Mouse (Mus musculus): ENCODE measurements at regions not wholly inside any gene's neighbourhood (a gene's known extent, or its start where the extent isn't known, plus 50 kb on each side); places are given as distances from the start of the nearest gene placed in this dataset.

DNA sequence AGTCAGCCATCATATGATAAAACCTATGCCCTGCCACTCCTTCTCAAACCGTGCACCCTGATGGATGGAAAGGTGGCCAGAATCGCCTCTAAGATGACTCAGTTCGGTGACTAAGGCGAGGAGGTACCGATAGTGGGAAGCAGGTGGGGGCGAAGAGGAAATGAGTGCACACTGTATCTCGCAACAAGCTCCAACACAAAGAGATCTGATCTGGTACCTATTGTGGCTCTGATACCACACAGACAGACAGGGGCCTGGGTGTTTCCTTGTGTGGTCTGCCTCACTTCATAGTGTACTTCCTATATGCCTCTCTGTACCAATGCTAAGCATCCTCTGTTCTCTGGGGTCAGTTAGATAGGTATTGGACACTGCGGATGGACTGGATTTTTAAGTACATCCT lies 178.0 kb upstream of the Lpp start:
- DNase-seq (ENCODE audit: low read depth, low spot score), result no peak

DNA sequence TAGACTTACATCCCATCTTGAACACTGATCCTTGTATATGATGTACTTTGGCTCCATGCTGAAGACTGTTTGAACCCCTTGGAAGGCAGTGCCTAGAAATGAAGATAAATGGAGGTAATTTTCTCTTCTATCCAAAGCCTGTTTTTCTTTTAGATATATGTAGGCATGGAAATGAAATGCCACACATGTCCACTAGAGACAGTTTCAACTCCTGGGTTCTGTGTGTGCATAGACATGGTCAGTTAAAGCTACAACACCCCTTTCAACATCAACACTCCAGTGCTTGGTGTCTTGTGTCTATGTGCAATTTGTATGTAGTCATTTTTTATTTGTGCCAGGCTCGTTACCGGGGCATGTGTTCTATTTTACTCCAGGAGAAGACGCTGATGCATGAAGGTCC lies 179.7 kb upstream of the Lpp start:
- DNase-seq (ENCODE audit: low read depth, low spot score), result no peak

DNA sequence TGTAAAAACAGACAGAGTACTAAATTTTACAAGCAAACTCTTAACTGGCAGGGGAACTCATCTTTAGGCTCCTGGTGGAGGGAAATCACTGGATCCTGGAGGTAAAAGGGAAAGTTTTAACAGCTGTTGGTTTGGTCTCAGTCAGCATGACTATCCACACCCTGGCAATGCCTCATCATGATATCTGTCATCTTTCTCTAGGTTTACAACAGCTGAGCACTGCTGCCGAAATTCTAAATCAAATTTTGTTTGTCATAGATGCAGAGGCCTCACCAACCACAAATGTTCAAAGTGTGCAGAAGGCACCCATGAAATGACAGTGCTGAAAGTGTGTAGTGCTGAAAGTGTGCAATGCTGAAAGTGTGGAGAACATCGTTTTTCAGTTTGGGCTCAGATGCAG lies 180.6 kb upstream of the Lpp start:
- DNase-seq (ENCODE audit: low read depth, low spot score), result no peak

DNA sequence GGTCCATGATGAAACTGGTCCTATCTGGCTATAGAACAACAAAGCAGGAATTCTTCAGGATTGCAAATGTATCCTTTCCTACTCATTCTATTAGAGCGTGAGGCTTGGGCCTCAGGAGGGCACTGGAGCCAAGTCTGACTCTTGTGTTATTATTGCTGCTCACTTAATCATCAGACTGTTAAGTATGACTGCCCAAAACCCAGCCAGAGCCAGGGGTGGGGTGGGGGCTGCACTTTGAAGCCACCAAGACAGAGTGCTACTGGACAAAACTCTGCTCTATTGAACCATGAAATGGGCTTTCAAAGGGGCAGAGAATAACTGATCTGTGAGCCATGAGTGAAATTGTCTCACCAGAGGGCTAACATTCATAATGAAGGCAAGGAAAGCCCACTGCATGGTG lies 181.7 kb upstream of the Lpp start:
- DNase-seq (ENCODE audit: low read depth, low spot score), result no peak

DNA sequence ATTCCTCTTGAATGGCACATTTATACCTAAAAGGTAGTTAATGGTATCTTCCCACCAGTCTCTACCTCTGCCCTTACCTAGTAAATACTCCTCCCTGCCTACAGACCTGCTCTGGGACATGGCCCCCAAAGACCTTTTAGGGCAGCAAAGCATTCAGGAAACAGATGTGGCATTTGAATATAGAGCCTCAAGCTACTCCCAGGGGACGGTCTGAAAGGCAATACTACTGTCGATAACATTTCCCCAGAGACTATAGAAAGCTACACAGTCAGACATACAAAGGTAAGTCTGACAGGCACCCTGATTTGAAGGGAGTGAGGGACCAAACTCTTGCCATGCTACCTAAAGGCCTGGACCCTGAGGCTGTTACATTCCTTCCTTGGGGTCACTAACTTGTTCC lies 184.4 kb upstream of the Lpp start:
- no peak for DNase-seq (ENCODE audit: low read depth, low spot score)

DNA sequence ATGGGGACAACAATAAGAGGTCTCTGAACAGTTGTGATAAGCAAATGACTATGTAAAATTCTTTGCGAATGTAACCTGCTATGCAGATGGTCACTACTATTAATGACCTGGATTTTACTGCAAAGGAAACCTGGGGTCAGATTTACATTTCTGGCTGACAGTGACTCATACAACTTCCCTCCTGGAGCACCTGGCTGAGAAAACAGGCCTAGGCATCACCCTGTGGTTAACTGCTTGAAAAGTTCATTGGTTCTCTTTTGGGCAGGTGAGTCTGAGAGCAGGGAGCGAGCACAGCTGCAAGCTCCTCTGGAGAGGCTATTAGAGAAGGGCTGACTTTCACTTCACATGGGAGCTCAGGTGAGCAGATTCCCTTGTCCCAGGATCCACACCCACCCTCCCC lies 185.2 kb upstream of the Lpp start:
- no peak for DNase-seq (ENCODE audit: low read depth, low spot score)

DNA sequence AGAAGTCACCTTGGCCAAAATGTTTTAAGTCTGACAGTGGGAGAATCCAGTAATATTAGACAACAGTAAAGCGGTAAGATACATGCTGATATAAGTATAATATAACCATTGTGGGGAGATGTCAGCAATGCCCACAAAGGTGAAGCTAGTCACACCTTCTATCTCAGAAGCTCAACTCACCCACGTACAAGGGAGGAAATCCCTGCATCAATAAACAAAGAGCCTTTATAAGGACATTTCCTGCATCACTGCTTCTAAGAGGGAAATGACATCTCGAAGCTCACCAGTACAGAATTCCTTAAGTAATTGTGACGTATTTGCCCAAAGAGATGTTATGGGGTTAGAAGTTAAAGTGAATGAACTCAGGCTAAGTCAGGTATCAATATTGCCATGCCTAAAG lies 186.3 kb upstream of the Lpp start:
- DNase-seq (ENCODE audit: low read depth, low spot score), result no peak

DNA sequence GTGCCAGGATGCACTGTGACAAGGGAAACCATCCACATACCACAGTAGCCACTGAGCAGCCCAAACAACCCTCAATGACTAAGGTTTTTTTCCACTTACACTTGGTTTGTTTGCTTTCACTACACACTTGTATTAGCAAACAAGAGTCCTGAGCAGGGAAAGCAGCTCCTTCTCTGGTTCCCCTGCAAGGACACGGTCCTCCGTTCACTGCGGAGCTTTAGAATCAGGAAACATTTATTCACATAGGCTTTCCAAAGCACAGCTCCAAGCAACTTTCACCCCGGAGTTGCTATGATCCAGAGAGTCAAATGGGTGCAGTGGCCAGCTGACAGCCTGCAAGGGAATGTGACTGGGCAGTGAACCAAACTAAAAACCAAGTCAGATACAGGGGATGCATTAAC lies 186.8 kb upstream of the Lpp start:
- no peak for DNase-seq (ENCODE audit: low read depth, low spot score)

DNA sequence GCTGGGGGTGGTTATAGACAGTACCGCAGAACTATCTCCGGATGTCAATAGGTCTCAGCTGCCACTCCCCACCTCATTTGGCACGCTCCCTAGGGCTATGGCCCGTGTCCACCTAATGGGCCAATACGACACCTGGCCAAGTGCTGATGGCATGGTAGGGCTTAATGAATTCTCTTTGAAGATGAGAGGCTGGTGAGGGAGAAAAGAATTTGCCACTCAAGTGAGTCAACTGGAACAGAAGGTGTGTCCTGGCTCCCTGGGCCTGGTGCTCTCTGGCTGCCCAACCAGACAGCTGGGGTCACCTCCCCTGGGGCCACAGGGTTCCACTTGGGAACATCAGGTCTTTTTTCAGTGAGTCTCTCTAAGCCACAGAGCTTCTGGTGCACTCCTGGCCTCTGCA lies 187.7 kb upstream of the Lpp start:
- peak; percentile 20 for DNase-seq (ENCODE audit: low read depth, low spot score)

DNA sequence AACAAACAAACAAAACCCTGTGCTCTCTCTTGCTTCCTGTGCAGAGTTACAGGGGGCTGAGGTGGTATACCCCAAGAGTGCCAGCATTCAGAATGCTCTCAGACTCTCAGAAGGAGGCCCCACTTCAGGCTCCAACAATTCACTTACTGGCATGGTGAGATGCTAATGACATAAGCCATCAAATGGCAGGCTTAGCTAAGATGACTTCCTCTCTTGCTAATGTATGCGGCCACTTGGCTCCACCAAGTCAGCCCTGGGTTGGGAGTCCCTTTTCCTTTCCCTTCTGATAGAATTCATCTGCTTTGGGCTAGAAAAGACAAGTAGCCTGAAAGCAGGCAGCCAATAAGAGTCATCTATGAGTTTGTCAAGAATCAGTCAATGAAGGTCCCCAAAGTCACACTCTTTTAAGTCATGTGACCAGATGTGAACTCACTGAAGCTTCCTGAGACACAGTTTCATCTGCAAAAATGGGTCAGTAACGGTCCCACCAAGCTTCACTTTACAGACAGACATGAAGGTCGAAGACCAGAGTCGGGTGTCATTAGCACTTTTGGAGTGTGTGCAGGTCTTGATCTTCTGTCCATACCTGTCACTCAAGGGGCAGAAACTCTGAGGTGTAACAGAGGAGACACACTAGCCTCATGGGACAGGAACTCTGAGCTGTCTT lies 189.1 kb upstream of the Lpp start:
- no peak for DNase-seq (ENCODE audit: low read depth, low spot score)

DNA sequence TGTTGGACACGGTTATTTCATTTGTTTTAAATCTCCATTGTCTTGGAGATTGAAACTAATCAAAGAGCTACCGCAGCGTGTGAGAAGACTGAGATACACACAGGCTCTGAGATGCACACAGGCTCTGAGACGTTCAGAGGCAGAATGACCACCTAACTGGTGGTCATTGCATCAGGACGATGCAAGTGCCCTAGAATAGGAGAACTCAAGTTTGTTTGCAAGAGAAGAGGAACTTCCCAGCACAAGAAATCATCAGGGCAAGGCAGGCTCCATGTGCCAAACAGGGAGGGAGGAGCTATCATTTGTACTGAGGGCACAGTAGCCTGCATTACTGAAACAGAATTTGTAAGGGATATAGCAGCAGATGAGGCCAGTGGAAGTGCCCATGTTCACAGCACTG lies 190.7 kb upstream of the Lpp start:
- no peak for DNase-seq (ENCODE audit: low read depth, low spot score)

DNA sequence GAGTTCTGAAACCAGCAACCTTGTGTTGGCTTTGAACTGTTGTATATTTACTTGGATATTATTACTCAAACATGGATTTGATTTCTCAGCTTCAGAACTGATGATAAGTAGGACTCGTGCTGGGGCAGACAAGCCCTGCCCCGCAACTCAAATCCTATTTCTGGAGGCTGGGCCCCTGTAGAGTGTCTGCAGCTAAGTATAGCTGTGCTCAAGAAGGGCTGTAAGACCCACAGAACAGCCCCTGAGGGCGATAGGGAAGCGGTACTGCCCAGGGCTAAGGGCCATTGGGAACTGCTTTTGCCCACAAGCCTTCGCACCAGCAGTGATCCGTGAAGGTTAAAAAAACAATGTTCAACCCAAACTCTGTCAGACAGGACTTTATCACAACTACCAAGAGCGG lies 191.9 kb upstream of the Lpp start:
- no peak for DNase-seq (ENCODE audit: low read depth, low spot score)

DNA sequence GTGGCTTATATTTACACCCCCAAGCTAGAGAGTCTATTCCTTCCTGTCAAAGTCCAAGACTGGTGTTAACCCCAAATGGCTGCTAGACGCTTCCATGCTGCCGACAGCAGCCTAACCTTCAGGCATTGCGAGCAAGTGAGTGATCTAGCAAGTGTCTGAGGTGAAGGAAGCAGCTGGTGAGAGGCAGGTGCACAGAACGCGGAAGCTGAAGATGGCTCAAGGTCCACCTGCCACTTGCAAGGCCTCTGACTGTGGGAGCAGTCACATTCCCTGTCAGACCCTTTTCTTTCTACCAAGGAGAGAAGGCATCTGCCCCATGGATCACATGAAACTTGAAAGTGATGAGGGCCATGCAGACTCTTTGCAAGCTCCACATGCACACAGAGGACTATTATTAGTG lies 193.1 kb upstream of the Lpp start:
- DNase-seq (ENCODE audit: low read depth, low spot score), result no peak

DNA sequence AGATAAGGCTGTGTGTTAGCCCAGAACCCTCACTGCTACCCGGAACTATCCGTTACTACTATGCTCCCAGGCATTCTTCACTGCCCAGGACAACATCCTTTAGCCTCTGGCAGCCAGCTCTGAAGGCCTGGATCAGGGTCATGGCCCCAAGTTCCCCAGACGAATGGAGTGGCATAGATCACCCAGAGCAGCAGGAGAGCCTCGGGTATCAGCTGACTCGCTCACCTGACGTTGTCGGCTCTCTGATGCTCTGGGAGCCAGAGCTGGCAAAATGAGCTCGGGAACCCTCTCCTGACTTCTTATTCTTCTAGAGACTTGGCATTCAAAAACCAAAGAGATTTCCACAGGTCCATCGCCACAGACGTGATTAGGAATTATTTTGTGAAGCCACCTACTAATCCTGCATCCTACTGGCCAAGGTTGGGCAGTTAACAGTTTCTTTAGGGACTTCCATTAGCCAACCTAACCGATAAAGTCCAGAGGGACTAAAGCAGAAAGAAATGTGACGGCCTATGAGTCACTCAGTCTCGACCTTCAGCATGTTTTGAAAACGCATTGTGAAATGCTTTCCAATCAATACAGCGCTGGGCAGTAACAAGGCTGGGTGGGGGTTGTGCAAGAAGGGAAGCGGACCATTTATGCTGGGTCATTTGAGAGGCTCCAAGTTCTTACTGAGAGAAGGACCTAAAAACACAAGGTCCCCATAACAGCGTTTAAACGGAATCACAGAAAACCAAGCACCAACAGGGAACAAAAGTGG lies 193.7 kb upstream of the Lpp start:
- DNase-seq (ENCODE audit: low read depth, low spot score), result no peak

DNA sequence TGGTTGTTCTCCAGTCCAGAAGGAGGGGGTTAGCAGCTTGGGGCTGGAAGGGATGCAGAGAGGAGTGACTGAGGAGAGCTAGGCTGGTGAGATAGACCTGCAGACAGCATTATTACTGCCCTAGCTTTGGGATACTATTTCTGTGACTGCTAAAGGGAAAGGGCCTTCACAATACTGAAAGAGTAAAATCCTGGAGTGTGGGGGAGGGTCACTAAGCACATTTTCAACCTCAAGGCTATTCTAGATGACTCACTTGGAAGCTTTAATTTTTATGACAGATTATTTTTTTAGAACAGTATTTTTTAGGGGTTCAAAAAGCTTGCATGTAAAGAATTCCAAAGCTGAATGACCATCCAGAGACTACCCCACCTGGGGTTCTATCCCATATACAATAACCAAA lies 195.0 kb upstream of the Lpp start:
- DNase-seq (ENCODE audit: low read depth, low spot score), result no peak

DNA sequence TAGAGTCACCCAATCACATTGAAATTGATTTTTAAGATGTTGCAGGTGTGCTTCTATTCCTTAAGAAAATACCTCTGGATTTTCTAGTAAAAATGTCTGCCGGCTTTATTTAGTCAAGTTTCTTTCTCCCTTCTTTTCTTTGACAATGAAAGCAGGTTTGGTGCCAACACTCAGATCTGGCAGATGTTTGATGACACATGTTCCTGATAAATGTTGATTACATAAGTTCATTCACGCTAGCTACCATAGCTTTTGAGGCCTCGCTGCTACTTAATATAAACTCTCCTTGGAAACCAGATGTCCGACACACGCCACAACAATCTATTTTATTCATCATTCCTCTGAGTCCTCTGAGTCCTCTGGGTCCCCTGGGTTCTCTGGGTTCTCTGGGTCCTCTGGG lies 195.7 kb upstream of the Lpp start:
- peak; percentile 22 for DNase-seq (ENCODE audit: low read depth, low spot score)

DNA sequence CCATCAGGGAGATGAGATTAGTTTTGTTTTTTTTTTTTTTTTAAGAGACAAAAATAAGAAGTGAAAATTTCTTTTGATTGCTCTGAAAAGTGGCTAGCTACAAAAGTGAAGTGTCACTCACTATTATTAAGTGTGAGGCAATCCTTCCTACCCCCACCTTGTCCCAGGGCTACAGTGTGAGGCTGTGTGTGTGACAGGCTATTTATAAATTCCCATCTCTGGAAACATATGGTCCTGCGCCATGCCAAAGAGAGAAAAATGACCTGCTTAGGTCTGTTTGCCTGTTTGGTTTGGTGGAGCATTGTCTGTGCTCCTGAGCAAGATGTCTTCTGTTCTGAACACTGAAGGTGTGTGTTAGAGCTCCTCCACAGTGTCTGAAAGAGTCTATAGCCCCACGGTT lies 199.4 kb upstream of the Lpp start:
- DNase-seq (ENCODE audit: low read depth, low spot score), result peak; percentile 98

DNA sequence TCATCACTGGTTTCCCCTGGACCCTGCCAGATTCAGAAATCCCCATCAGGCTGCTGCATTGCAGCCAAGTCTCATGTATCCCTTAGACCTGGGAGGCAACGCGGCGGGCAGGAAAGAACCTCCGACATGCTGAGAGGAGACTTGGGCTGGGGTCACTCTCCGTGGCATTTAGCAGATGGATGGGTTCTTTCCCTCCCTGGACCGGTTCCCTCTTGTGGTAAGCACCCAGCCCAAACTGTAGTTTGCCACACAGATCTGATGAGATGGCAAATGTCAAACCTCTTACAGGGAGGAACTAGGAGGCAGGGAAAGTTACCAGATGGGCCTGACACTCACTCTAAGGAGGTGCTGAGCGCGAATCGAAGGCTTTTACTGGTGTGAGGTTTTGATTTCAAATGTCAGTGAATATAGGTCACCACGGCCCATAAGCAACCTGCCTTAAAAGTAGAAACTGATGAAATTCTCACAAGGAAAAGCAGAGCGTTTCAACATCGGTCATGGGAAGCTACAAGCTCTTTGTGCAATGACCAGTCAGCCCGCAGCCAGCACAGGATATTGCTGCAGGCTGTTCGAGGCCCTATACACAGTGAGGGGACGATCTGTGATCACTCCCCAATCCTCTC lies 199.9 kb upstream of the Lpp start:
- peak; percentile 94 for DNase-seq (ENCODE audit: low read depth, low spot score)

DNA sequence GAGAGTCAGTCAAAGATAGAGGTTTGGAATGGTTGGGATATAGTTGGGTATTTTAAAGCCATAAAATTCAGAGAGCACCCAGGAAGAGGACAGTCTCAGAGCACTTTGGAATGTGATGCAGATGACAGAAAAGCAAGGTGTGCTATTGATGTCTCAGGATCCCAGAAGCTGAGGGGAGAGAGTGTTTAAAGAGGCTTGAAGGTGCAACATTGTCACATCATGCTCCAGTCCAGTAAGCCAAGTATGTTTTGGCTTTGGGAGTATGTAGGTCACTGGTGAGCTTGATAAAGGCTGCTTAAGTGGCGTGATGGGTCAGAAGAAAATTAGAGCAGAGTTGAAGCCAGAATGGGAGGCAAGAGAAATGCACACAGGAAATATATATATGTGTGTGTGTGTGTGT lies 201.3 kb upstream of the Lpp start:
- DNase-seq (ENCODE audit: low read depth, low spot score), result peak; percentile 60

DNA sequence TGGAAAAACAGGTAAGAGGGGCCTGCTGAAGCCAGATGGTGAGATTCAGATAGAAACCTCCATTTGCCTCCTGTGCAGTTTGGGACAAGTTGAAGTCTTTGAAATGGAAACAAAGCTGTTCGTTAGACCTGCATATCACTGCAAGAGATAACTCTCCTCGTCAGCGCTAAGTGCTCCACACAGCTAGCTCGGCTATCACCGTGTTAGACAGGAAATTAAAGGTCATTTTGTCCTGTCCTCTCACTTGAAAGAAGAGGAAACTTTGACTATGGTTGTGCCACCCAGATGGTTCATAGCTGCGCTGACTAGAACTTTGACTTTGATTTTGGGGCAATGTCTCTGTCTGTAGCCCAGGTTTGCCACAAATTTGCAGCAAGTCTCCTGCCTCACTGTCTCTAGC lies 198.5 kb upstream of the Bcl6 start:
- DNase-seq (ENCODE audit: low read depth, low spot score), result no peak

DNA sequence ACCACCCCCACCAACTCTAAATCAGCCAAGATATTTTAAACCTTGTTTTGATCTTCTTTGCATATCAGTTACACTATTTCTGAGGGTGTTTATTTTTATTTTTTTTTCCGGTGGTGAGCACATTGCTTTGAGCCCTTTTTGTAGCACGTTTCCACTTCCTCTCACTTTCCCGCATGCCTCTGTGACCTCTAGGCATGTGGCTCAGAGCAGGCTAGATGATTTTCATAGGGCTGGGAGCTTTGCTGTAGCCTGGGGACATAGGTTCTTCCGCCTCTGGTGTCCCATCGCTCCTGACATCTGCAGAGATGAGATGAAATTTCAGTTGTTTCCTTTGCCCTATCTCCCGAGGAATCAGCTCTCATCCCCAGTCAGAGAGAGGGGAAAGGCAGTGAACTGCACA lies 197.3 kb upstream of the Bcl6 start:
- no peak for DNase-seq (ENCODE audit: low read depth, low spot score)

DNA sequence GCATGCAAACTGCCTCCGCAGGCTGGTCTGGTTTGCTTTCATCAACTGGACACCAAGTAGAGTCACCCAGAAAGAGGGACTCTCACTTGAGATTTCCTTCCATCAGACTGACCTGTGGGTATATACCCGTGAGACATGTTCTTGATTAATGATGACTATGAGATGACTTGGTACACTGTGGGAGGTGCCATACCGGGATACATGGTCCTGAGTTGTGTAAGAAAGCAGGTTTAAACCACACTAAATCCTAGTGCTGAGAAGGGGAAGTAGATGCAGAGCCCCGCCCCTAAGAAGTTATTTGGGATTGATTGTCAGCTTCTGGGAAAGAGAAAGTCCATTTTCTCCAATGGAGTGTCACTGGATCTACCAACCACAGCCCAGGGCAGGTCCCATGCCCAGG lies 196.2 kb upstream of the Bcl6 start:
- DNase-seq (ENCODE audit: low read depth, low spot score), result no peak

DNA sequence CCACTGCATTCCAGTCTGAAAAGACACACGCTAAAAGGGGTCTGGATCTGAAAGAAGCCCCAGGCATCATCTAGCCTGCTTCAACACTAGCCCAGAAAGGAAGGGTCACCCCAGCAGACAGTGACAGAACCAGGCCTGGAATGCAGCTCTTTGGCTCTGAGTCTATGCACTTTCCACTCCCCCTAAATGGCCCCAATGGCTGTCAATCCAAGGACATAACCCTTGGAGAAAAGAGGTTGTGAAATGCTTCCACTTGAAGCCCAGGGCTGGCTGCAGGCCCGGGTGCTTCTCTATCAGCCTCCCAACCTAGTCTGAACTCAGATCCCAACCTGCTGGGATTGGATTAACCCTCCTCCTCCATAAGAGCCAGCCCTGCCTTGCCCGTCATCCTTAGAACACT lies 194.6 kb upstream of the Bcl6 start:
- no peak for DNase-seq (ENCODE audit: low read depth, low spot score)

Measured in brain, adult 2 months (tissue).